Mouse (Mus musculus) heart, embryonic 15.5 days (tissue): ENCODE measurements at regions not wholly inside any gene's neighbourhood (a gene's known extent, or its start where the extent isn't known, plus 50 kb on each side); places are given as distances from the start of the nearest gene placed in this dataset.

Experiments used
- ATAC-seq: fragments of 200-750 bp; cut with Nextera tagmentation; replicated peaks from 2 replicates; pipeline ENCODE4 v1.8.0; 2017; ENCODE audit warnings: low read depth, moderate TSS enrichment; ENCODE audit not compliant: insufficient number of reproducible peaks, insufficient read depth, low FRiP score
- H3K27ac ChIP-seq: fragments of 300-500 bp; sonication (generic); 2 replicates; pipeline ENCODE4 v1.5.1; 2015; ENCODE audit warnings: mild to moderate bottlenecking, inconsistent platforms
- H3K27me3 ChIP-seq: fragments of 300-500 bp; sonication (generic); 2 replicates; pipeline ENCODE4 v1.6.1; 2015; ENCODE audit warnings: inconsistent platforms
- H3K36me3 ChIP-seq: fragments of 300-500 bp; sonication (generic); 2 replicates; pipeline ENCODE4 v1.6.1; 2015; ENCODE audit warnings: mild to moderate bottlenecking, inconsistent platforms
- H3K4me1 ChIP-seq: fragments of 300-500 bp; sonication (generic); replicated peaks from 2 replicates; pipeline ENCODE4 v1.6.1; 2015; ENCODE audit warnings: inconsistent platforms
- H3K4me2 ChIP-seq: fragments of 300-500 bp; sonication (generic); 2 replicates; pipeline ENCODE4 v1.6.1; 2015; ENCODE audit warnings: inconsistent platforms, mild to moderate bottlenecking, moderate library complexity
- H3K4me3 ChIP-seq: fragments of 300-500 bp; sonication (generic); 2 replicates; pipeline ENCODE4 v1.5.1; 2015; ENCODE audit warnings: mild to moderate bottlenecking, inconsistent platforms
- H3K9ac ChIP-seq: fragments of 300-500 bp; sonication (generic); 2 replicates; pipeline ENCODE4 v1.6.1; 2015; ENCODE audit warnings: mild to moderate bottlenecking, inconsistent platforms
- H3K9me3 ChIP-seq: fragments of 300-500 bp; sonication (generic); replicated peaks from 2 replicates; pipeline ENCODE4 v1.6.1; 2016; ENCODE audit warnings: inconsistent platforms
- WGBS: fragments of 180-500 bp; shearing (Covaris S2); methylation state at CpG from one replicate; pipeline ENCODE4 v1.1.7; 2015; ENCODE audit warnings: mixed read lengths; 5-methylcytosine and 5-hydroxymethylcytosine counted together

DNA sequence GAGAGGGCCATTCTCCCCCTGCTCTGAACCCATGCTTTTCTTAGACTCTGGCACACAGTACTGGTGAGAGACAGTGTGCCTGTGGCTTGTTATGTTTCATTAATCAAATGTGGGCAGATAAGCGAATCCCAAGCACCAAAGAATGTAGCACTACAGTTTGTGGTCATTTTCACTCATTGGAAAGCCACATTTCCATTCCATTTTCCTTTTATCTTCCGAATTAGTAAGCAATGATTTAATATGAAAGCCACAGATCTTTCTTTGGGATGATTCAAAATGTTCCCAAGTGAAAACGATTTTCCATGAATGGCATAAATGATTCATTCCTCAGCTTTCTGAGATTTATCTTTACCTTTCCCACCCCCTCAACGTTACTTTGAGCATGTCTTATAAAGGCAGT, 260.9 kb upstream of the Gm49339 start:
- Histone ChIP-seq H3K27me3 (no peaks in the 10 kb centered on the region), H3K36me3 (no peaks in the 10 kb centered on the region), H3K27ac (no peak overlapping the region), H3K9me3 (no peaks in the 10 kb centered on the region), H3K4me3 (no peak overlapping the region), H3K4me2 (no peak overlapping the region), H3K9ac (no peak overlapping the region), H3K4me1 (no peaks in the 10 kb centered on the region)
- WGBS, result 59% methylated on average over 4 of the region's 4 CpGs
- ATAC-seq, result no peak

- WGBS, result 79% methylated on average over 2 of the region's 2 CpGs
- Histone ChIP-seq H3K4me3 (no peak overlapping the region), H3K27ac (no peak overlapping the region), H3K36me3 (no peaks in the 10 kb centered on the region), H3K4me2 (no peak overlapping the region), H3K4me1 (no peaks in the 10 kb centered on the region), H3K9me3 (no peaks in the 10 kb centered on the region), H3K27me3 (no peaks in the 10 kb centered on the region), H3K9ac (no peak overlapping the region)
- ATAC-seq, result no peak
Measured at GRCm38 (mm10) chr10:51233592-51233991, 246.8 kb upstream of the Gm49339 start.

GRCm38 (mm10) chr10:51235586-51236575, 244.5 kb upstream of the Gm49339 start:
- no peak overlapping the region for H3K4me2 ChIP-seq
- no peak for ATAC-seq
- H3K9me3 ChIP-seq, result no peaks in the 10 kb centered on the region
- H3K36me3 ChIP-seq, result no peaks in the 10 kb centered on the region
- WGBS, result 38% methylated on average over 10 of the region's 10 CpGs
- H3K9ac ChIP-seq, result no peak overlapping the region
- no peak overlapping the region for H3K27ac ChIP-seq
- H3K27me3 ChIP-seq, result no peaks in the 10 kb centered on the region
- no peaks in the 10 kb centered on the region for H3K4me1 ChIP-seq
- H3K4me3 ChIP-seq, result no peak overlapping the region

DNA sequence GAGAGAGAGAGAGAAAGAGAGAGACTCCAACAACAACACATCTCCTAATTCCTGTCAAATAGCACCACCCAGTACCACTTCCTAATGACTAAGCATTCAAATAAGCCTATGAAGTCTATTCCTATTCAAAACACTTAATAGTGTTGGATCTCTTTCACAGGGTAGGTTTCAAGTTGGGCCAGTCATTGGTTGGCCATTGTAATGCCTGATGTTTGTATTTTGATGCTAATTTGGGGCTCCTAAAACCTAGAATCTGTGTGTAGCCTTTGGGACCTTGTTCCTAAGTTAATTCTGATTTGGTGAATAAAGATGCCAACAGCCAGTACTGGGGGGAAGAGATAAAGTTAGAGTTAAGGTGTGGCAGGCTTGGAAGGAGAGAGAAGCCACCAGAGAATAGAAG, 242.3 kb upstream of the Gm49339 start:
- no peak overlapping the region for H3K4me2 ChIP-seq
- no peaks in the 10 kb centered on the region for H3K36me3 ChIP-seq
- H3K9me3 ChIP-seq, result no peaks in the 10 kb centered on the region
- no peak overlapping the region for H3K9ac ChIP-seq
- no peak for ATAC-seq
- no peak overlapping the region for H3K27ac ChIP-seq
- H3K4me3 ChIP-seq, result no peak overlapping the region
- H3K4me1 ChIP-seq, result no peaks in the 10 kb centered on the region
- H3K27me3 ChIP-seq, result no peaks in the 10 kb centered on the region

GRCm38 (mm10) chr10:51253439-51253838, 227.0 kb upstream of the Gm49339 start:
- no peak overlapping the region for H3K9ac ChIP-seq
- no peaks in the 10 kb centered on the region for H3K27me3 ChIP-seq
- H3K36me3 ChIP-seq, result no peaks in the 10 kb centered on the region
- no peaks in the 10 kb centered on the region for H3K9me3 ChIP-seq
- H3K4me3 ChIP-seq, result no peak overlapping the region
- ATAC-seq, result no peak
- H3K4me2 ChIP-seq, result no peak overlapping the region
- H3K27ac ChIP-seq, result no peak overlapping the region
- WGBS, result 93% methylated on average over 1 of the region's 1 CpGs
- H3K4me1 ChIP-seq, result no peaks in the 10 kb centered on the region

- H3K9ac ChIP-seq, result no peak overlapping the region
- H3K27me3 ChIP-seq, result no peaks in the 10 kb centered on the region
- no peaks in the 10 kb centered on the region for H3K9me3 ChIP-seq
- 44% methylated on average over 4 of the region's 4 CpGs for WGBS
- ATAC-seq, result no peak
- H3K4me1 ChIP-seq, result no peaks in the 10 kb centered on the region
- H3K27ac ChIP-seq, result no peak overlapping the region
- no peak overlapping the region for H3K4me2 ChIP-seq
- H3K4me3 ChIP-seq, result no peak overlapping the region
- no peaks in the 10 kb centered on the region for H3K36me3 ChIP-seq
Measured at GRCm38 (mm10) chr10:51257587-51258049, 222.8 kb upstream of the Gm49339 start.

GRCm38 (mm10) chr10:51271364-51271763, 209.0 kb upstream of the Gm49339 start:
- Histone ChIP-seq H3K36me3 (no peaks in the 10 kb centered on the region), H3K4me3 (no peak overlapping the region), H3K4me1 (no peaks in the 10 kb centered on the region), H3K27me3 (no peaks in the 10 kb centered on the region), H3K27ac (no peak overlapping the region), H3K9me3 (no peaks in the 10 kb centered on the region), H3K4me2 (no peak overlapping the region), H3K9ac (no peak overlapping the region)
- WGBS, result 77% methylated on average over 1 of the region's 1 CpGs
- ATAC-seq, result no peak

DNA sequence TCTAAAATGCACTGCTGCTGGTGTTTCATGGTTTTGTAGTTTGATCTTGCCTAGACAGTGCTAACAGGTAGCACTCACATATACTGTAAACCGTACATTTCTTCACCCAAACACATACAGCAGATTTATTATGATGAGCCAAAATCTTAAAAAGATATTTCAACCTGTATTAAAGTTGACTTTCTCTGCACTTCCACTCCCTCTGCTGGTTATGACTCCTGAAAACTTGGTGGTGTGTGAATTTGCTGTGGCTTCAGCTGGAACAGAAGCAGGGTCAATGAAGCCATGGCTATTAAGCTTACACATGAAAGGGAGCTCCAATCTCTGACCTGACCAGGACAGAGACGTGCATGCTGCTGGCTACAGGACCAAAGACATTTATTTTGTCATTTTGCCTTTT, 202.2 kb upstream of the Gm49339 start:
- 67% methylated on average over 2 of the region's 2 CpGs for WGBS
- no peak overlapping the region for H3K27ac ChIP-seq
- no peak for ATAC-seq

GRCm38 (mm10) chr10:51282451-51282850, 198.0 kb upstream of the Gm49339 start:
- Histone ChIP-seq H3K9me3 (no peaks in the 10 kb centered on the region), H3K4me1 (no peaks in the 10 kb centered on the region), H3K27me3 (no peaks in the 10 kb centered on the region), H3K4me3 (no peak overlapping the region), H3K9ac (no peak overlapping the region), H3K27ac (no peak overlapping the region), H3K4me2 (no peak overlapping the region), H3K36me3 (no peaks in the 10 kb centered on the region)
- no peak for ATAC-seq
- 85% methylated on average over 1 of the region's 1 CpGs for WGBS

More for the DNA sequence above, 202.2 kb upstream of the Gm49339 start:
- H3K4me2 ChIP-seq, result no peak overlapping the region
- H3K4me1 ChIP-seq, result no peaks in the 10 kb centered on the region
- no peak overlapping the region for H3K9ac ChIP-seq
- no peaks in the 10 kb centered on the region for H3K27me3 ChIP-seq
- no peaks in the 10 kb centered on the region for H3K36me3 ChIP-seq
- no peak overlapping the region for H3K4me3 ChIP-seq
- H3K9me3 ChIP-seq, result no peaks in the 10 kb centered on the region

DNA sequence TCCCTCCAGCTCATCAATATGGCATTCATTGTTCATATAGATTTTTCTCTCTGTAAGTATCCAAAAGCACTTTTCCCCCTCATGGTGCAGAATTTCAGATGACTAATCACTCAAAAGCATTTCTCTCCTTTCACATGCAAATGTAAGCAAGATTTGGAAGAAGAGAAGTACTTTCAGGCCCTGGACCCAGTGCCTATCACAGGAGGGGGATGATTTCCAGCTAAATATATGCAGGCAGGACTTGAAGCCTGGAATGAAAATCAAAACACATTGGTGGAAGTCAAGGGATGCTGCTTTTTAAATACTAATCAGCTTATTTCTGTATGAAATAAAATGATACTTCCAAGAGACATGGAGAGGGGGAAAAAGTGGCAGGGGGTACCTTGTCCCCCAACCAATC, 195.9 kb upstream of the Gm49339 start:
- H3K9me3 ChIP-seq, result no peaks in the 10 kb centered on the region
- H3K4me1 ChIP-seq, result no peaks in the 10 kb centered on the region
- no peak overlapping the region for H3K9ac ChIP-seq
- no peak for ATAC-seq
- no peaks in the 10 kb centered on the region for H3K36me3 ChIP-seq
- no peak overlapping the region for H3K4me2 ChIP-seq
- H3K4me3 ChIP-seq, result no peak overlapping the region
- H3K27ac ChIP-seq, result no peak overlapping the region
- no peaks in the 10 kb centered on the region for H3K27me3 ChIP-seq

DNA sequence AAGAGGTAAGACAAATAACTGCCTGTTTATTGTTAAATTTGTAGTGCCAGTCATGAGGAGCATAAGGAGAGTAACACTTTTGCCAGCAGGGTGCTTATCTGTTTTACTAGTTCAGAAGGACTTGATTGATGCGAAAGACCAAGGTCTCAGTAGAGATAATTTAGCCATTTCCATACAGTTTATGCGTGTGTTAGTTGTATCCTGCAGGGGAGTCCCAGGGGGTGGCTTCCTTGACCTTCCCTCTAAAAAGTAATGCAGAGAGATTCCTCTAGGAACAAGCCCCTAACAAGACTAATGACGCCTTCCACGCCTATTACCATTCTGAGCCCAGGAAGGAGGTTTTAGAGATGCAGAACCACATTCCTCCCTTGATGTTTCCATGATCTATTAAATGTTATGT, 192.6 kb upstream of the Gm49339 start:
- WGBS, result 29% methylated on average over 4 of the region's 4 CpGs
- no peak overlapping the region for H3K4me2 ChIP-seq
- no peak for ATAC-seq

More for the DNA sequence above, 192.6 kb upstream of the Gm49339 start:
- Histone ChIP-seq H3K36me3 (no peaks in the 10 kb centered on the region), H3K9me3 (no peaks in the 10 kb centered on the region), H3K4me1 (no peaks in the 10 kb centered on the region), H3K4me3 (no peak overlapping the region), H3K27me3 (no peaks in the 10 kb centered on the region), H3K9ac (no peak overlapping the region), H3K27ac (no peak overlapping the region)
